Mouse (Mus musculus): Measurements from ENCODE around the gene Gm29427.

Gm29427 gene

GRCm38 (mm10) chr1:130715561-130716217, at the start of gene Gm29427:
TSS of gene Gm29427 (minus strand) at chr1:130715799.
- DNase-seq = peak; percentile 96

- DNase-seq = no peak
Measured at GRCm38 (mm10) chr1:130764027-130764461, 48.4 kb upstream of the Gm29427 start.

- DNase-seq = no peak
Measured at GRCm38 (mm10) chr1:130762045-130762760, 46.6 kb upstream of the Gm29427 start.

GRCm38 (mm10) chr1:130761597-130761996, 46.0 kb upstream of the Gm29427 start:
- DNase-seq = no peak

GRCm38 (mm10) chr1:130759689-130760088, 44.1 kb upstream of the Gm29427 start:
- DNase-seq = no peak

- no peak for DNase-seq
Measured at GRCm38 (mm10) chr1:130746819-130747218, 31.2 kb upstream of the Gm29427 start.

- no peak for DNase-seq
Measured at GRCm38 (mm10) chr1:130745591-130745990, 30.0 kb upstream of the Gm29427 start.

- DNase-seq = no peak
Measured at GRCm38 (mm10) chr1:130744961-130745360, 29.4 kb upstream of the Gm29427 start.

- DNase-seq = no peak
Measured at GRCm38 (mm10) chr1:130744217-130744616, 28.6 kb upstream of the Gm29427 start.

- no peak for DNase-seq
Measured at GRCm38 (mm10) chr1:130743775-130744174, 28.2 kb upstream of the Gm29427 start.

- no peak for DNase-seq
Measured at GRCm38 (mm10) chr1:130742201-130742600, 26.6 kb upstream of the Gm29427 start.

GRCm38 (mm10) chr1:130740781-130741720, 25.5 kb upstream of the Gm29427 start:
- no peak for DNase-seq

- DNase-seq = no peak
Measured at GRCm38 (mm10) chr1:130740227-130740648, 24.6 kb upstream of the Gm29427 start.

- no peak for DNase-seq
Measured at GRCm38 (mm10) chr1:130739636-130740035, 24.0 kb upstream of the Gm29427 start.

GRCm38 (mm10) chr1:130738551-130739106, 23.0 kb upstream of the Gm29427 start:
- no peak for DNase-seq

GRCm38 (mm10) chr1:130737916-130738315, 22.3 kb upstream of the Gm29427 start:
- DNase-seq = no peak

- DNase-seq = peak; percentile 17
Measured at GRCm38 (mm10) chr1:130737411-130737881, 21.8 kb upstream of the Gm29427 start.

GRCm38 (mm10) chr1:130734852-130735251, 19.3 kb upstream of the Gm29427 start:
- DNase-seq = no peak

- DNase-seq = no peak
Measured at GRCm38 (mm10) chr1:130734452-130734851, 18.9 kb upstream of the Gm29427 start.

- no peak for DNase-seq
Measured at GRCm38 (mm10) chr1:130733671-130734070, 18.1 kb upstream of the Gm29427 start.

GRCm38 (mm10) chr1:130732706-130733658, 17.4 kb upstream of the Gm29427 start:
- no peak for DNase-seq
